Mouse (Mus musculus) liver, postnatal 0 days (tissue): Measurements from ENCODE around the gene Mroh2a. TPM values are rescaled to one million over a fixed set of nuclear protein-coding genes. Genes with fewer than 3 reads are reported as not detected.

Experiments used
- ATAC-seq: fragments of 200-750 bp; cut with Nextera tagmentation; 2 replicates; pipeline ENCODE4 v1.8.0; 2017; ENCODE audit warnings: mild to moderate bottlenecking, moderate library complexity
- DNase-seq: peaks from one replicate; pipeline ENCODE4 v3.0.0-alpha.2; 2016
- H3K27ac ChIP-seq: fragments of 300-500 bp; sonication (generic); 2 replicates; pipeline ENCODE4 v1.5.1; 2014; ENCODE audit warnings: antibody characterized with exemption, moderate library complexity, mild to moderate bottlenecking, low read depth
- H3K27me3 ChIP-seq: fragments of 300-500 bp; sonication (generic); 2 replicates; pipeline ENCODE4 v1.6.1; 2014; ENCODE audit warnings: low read length, control low read depth, mixed read lengths; ENCODE audit not compliant: insufficient read depth
- H3K36me3 ChIP-seq: fragments of 300-500 bp; sonication (generic); replicated peaks from 2 replicates; pipeline ENCODE4 v1.6.1; 2014; ENCODE audit warnings: mild to moderate bottlenecking, control low read depth, low read length, moderate library complexity, mixed read lengths; ENCODE audit not compliant: insufficient read depth
- H3K4me1 ChIP-seq: fragments of 300-500 bp; sonication (generic); 2 replicates; pipeline ENCODE4 v1.6.1; 2014; ENCODE audit warnings: antibody characterized with exemption, mild to moderate bottlenecking, control low read depth; ENCODE audit not compliant: insufficient read depth
- H3K4me2 ChIP-seq: fragments of 300-500 bp; sonication (generic); 2 replicates; pipeline ENCODE4 v1.6.1; 2014; ENCODE audit warnings: low read depth, mild to moderate bottlenecking, low read length, moderate library complexity, mixed read lengths
- H3K4me3 ChIP-seq: fragments of 300-500 bp; sonication (generic); 2 replicates; pipeline ENCODE4 v1.5.1; 2014; ENCODE audit warnings: low read depth, low read length
- H3K9ac ChIP-seq: fragments of 300-500 bp; sonication (generic); replicated peaks from 2 replicates; pipeline ENCODE4 v1.6.1; 2014; ENCODE audit warnings: mild to moderate bottlenecking, moderate library complexity
- H3K9me3 ChIP-seq: fragments of 300-500 bp; sonication (generic); 2 replicates; pipeline ENCODE4 v1.6.1; 2016; ENCODE audit warnings: mild to moderate bottlenecking, control low read depth, low read length, mixed read lengths
- CTCF ChIP-seq: sonication (generic); IDR thresholded peaks from 2 replicates; pipeline ENCODE4 v1.5.1; 2016; ENCODE audit warnings: antibody characterized with exemption, low read depth
- EP300 ChIP-seq: IDR thresholded peaks from 2 replicates; pipeline ENCODE4 v1.6.1; 2016; ENCODE audit warnings: antibody characterized with exemption, low read depth, mild to moderate bottlenecking
- WGBS: fragments of 180-500 bp; shearing (Covaris S2); extraction: QIAGEN DNeasy Blood & Tissue Kit; methylation state at CpG from one replicate; pipeline ENCODE4 v1.1.7; 2014; ENCODE audit not compliant: insufficient replicate concordance; 5-methylcytosine and 5-hydroxymethylcytosine counted together
- polyA plus RNA-seq: library from polyadenylated mRNA; unstranded; fragments of >200 nt; fragmentation: Nextera tagmentation; extraction: Ambion mirVana; gene quantifications from 2 replicates; pipeline ENCODE4 v1.2.1, GENCODE M21; 2015

Mroh2a gene
- polyA plus RNA-seq, 1 experiment from 2014 or later, result 0.61 TPM

GRCm38 (mm10) chr1:88248658-88249057, 21.9 kb downstream of the Mroh2a start:
- Histone ChIP-seq H3K9ac (no peak overlapping the region), H3K4me2 (no peak overlapping the region), H3K4me3 (no peak overlapping the region), H3K9me3 (peaks cover 23% of the 10 kb centered on the region), H3K27me3 (no peaks in the 10 kb centered on the region), H3K27ac (no peak overlapping the region), H3K36me3 (no peaks in the 10 kb centered on the region), H3K4me1 (peaks cover 10% of the 10 kb centered on the region)
- ATAC-seq, result no peak
- WGBS, result 58% methylated on average over 4 of the region's 4 CpGs
- TF ChIP-seq EP300 (no peak), CTCF (no peak)
- no peak for DNase-seq

GRCm38 (mm10) chr1:88249596-88249995, 22.8 kb downstream of the Mroh2a start:
- 70% methylated on average over 7 of the region's 7 CpGs for WGBS
- Histone ChIP-seq H3K4me1 (peaks cover 13% of the 10 kb centered on the region), H3K4me3 (no peak overlapping the region), H3K27ac (no peak overlapping the region), H3K27me3 (no peaks in the 10 kb centered on the region), H3K9ac (no peak overlapping the region), H3K9me3 (peaks cover 23% of the 10 kb centered on the region), H3K36me3 (no peaks in the 10 kb centered on the region), H3K4me2 (no peak overlapping the region)
- TF ChIP-seq EP300 (no peak), CTCF (no peak)
- DNase-seq, result no peak
- ATAC-seq, result no peak

- H3K4me1 ChIP-seq, result peaks cover 13% of the 10 kb centered on the region
- no peak for TF ChIP-seq CTCF
- TF ChIP-seq EP300, result no peak
- DNase-seq, result no peak
- H3K27me3 ChIP-seq, result no peaks in the 10 kb centered on the region
- WGBS, result 72% methylated on average over 5 of the region's 5 CpGs
- ATAC-seq, result no peak
- H3K4me3 ChIP-seq, result no peak overlapping the region
- no peaks in the 10 kb centered on the region for H3K36me3 ChIP-seq
- H3K9ac ChIP-seq, result no peak overlapping the region
- peaks cover 20% of the 10 kb centered on the region for H3K9me3 ChIP-seq
- no peak overlapping the region for H3K4me2 ChIP-seq
- H3K27ac ChIP-seq, result no peak overlapping the region
Observed at GRCm38 (mm10) chr1:88250023-88250422, 23.2 kb downstream of the Mroh2a start.

- 63% methylated on average over 8 of the region's 8 CpGs for WGBS
- Histone ChIP-seq H3K4me3 (no peak overlapping the region), H3K36me3 (no peaks in the 10 kb centered on the region), H3K9me3 (peaks cover 14% of the 10 kb centered on the region; the same call in 1 of the 2 replicates), H3K4me1 (peaks cover 26% of the 10 kb centered on the region), H3K27ac (no peak overlapping the region), H3K4me2 (no peak overlapping the region), H3K27me3 (no peaks in the 10 kb centered on the region), H3K9ac (no peak overlapping the region)
- DNase-seq (peak; percentile 54), ATAC-seq (peak; percentile 5; the same call in 1 of the 2 replicates)
- TF ChIP-seq CTCF (no peak), EP300 (no peak)
Observed at GRCm38 (mm10) chr1:88253106-88253505, 26.3 kb downstream of the Mroh2a start.

GRCm38 (mm10) chr1:88253540-88253939, 26.8 kb downstream of the Mroh2a start:
- ATAC-seq (peak; percentile 69), DNase-seq (peak; percentile 73)
- 59% methylated on average over 6 of the region's 6 CpGs for WGBS
- Histone ChIP-seq H3K36me3 (no peaks in the 10 kb centered on the region), H3K27ac (peak overlapping the region; percentile 11; the same call in 1 of the 2 replicates), H3K9me3 (peaks cover 14% of the 10 kb centered on the region; the same call in 1 of the 2 replicates), H3K4me3 (no peak overlapping the region), H3K4me1 (peaks cover 26% of the 10 kb centered on the region), H3K4me2 (no peak overlapping the region), H3K9ac (no peak overlapping the region), H3K27me3 (no peaks in the 10 kb centered on the region)
- no peak for TF ChIP-seq CTCF
- TF ChIP-seq EP300, result no peak

GRCm38 (mm10) chr1:88254793-88255465, 28.1 kb downstream of the Mroh2a start:
- no peak for ATAC-seq
- Histone ChIP-seq H3K4me2 (no peak overlapping the region), H3K27me3 (no peaks in the 10 kb centered on the region), H3K4me3 (no peak overlapping the region), H3K4me1 (peaks cover 38% of the 10 kb centered on the region), H3K9me3 (peaks cover 6% of the 10 kb centered on the region; the same call in 1 of the 2 replicates), H3K9ac (no peak overlapping the region), H3K36me3 (no peaks in the 10 kb centered on the region), H3K27ac (no peak overlapping the region)
- DNase-seq, result no peak
- 78% methylated on average over 12 of the region's 12 CpGs for WGBS
- TF ChIP-seq CTCF (no peak), EP300 (no peak)
